Mouse (Mus musculus) forebrain, embryonic 11.5 days (tissue): ENCODE measurements around the gene Pgap2. TPM values are rescaled to one million over a fixed set of nuclear protein-coding genes. Genes with fewer than 3 reads are reported as not detected.

Experiments used
- ATAC-seq: fragments of 200-750 bp; cut with Nextera tagmentation; replicated peaks from 2 replicates; pipeline ENCODE4 v1.8.0; 2017; ENCODE audit warnings: moderate TSS enrichment; ENCODE audit not compliant: low FRiP score
- DNase-seq: peaks from one replicate; pipeline ENCODE4 v3.0.0-alpha.2; 2017; ENCODE audit warnings: low spot score
- H3K27ac ChIP-seq: fragments of 300-500 bp; sonication (generic); 2 replicates; pipeline ENCODE4 v1.5.1; 2014; ENCODE audit warnings: low read depth, low read length
- H3K27me3 ChIP-seq: fragments of 300-500 bp; sonication (generic); 2 replicates; pipeline ENCODE4 v1.6.1; 2014; ENCODE audit warnings: mild to moderate bottlenecking, low read length, mixed read lengths; ENCODE audit not compliant: control insufficient read depth, insufficient read depth
- H3K36me3 ChIP-seq: fragments of 300-500 bp; sonication (generic); 2 replicates; pipeline ENCODE4 v1.6.1; 2014; ENCODE audit warnings: mild to moderate bottlenecking, low read length, moderate library complexity, mixed read lengths; ENCODE audit not compliant: control insufficient read depth, insufficient read depth
- H3K4me1 ChIP-seq: fragments of 300-500 bp; sonication (generic); replicated peaks from 2 replicates; pipeline ENCODE4 v1.6.1; 2014; ENCODE audit warnings: low read length, mixed read lengths; ENCODE audit not compliant: control insufficient read depth, insufficient read depth
- H3K4me2 ChIP-seq: fragments of 300-500 bp; sonication (generic); 2 replicates; pipeline ENCODE4 v1.6.1; 2014; ENCODE audit warnings: low read depth, mild to moderate bottlenecking, low read length, moderate library complexity, mixed read lengths; ENCODE audit not compliant: severe bottlenecking
- H3K4me3 ChIP-seq: fragments of 300-500 bp; sonication (generic); 2 replicates; pipeline ENCODE4 v1.5.1; 2014; ENCODE audit warnings: low read depth, low read length
- H3K9ac ChIP-seq: fragments of 300-500 bp; sonication (generic); 2 replicates; pipeline ENCODE4 v1.6.1; 2014; ENCODE audit warnings: low read length
- H3K9me3 ChIP-seq: fragments of 300-500 bp; sonication (generic); 2 replicates; pipeline ENCODE4 v1.6.1; 2016; ENCODE audit warnings: low read length, mixed read lengths; ENCODE audit not compliant: control insufficient read depth
- WGBS: fragments of 180-500 bp; shearing (Covaris S2); extraction: QIAGEN DNeasy Blood & Tissue Kit; methylation state at CpG from one replicate; pipeline ENCODE4 v1.1.7; 2014; 5-methylcytosine and 5-hydroxymethylcytosine counted together
- polyA plus RNA-seq: library from polyadenylated mRNA; unstranded; fragments of >200 nt; fragmentation: Nextera tagmentation; extraction: Ambion mirVana; gene quantifications from 2 replicates; pipeline ENCODE4 v1.2.1, GENCODE M21; 2014

The Pgap2 gene
- polyA plus RNA-seq, 1 experiment from 2014 or later, result 58.8 TPM

GRCm38 (mm10) chr7:102208806-102209363 is 1.1 kb upstream of the Pgap2 start:
- Histone ChIP-seq H3K9ac (peak overlapping the region; percentile 82), H3K27ac (no peak overlapping the region), H3K4me2 (peak overlapping the region; percentile 80), H3K27me3 (no peaks in the 10 kb centered on the region), H3K9me3 (no peaks in the 10 kb centered on the region), H3K4me3 (peak overlapping the region; percentile 88), H3K4me1 (peaks cover 4% of the 10 kb centered on the region; the same call in 1 of the 2 replicates), H3K36me3 (no peaks in the 10 kb centered on the region)
- DNase-seq (no peak), ATAC-seq (no peak)
- WGBS, result 60% methylated on average over 4 of the region's 4 CpGs

GRCm38 (mm10) chr7:102211071-102211470 is 1.1 kb downstream of the Pgap2 start:
- no peaks in the 10 kb centered on the region for H3K36me3 ChIP-seq
- 74% methylated on average over 3 of the region's 3 CpGs for WGBS
- no peaks in the 10 kb centered on the region for H3K27me3 ChIP-seq
- peaks cover 4% of the 10 kb centered on the region; the same call in 1 of the 2 replicates for H3K4me1 ChIP-seq
- no peaks in the 10 kb centered on the region for H3K9me3 ChIP-seq
- ATAC-seq (no peak), DNase-seq (no peak)
- H3K9ac ChIP-seq, result peak overlapping the region; percentile 82
- H3K27ac ChIP-seq, result no peak overlapping the region
- H3K4me3 ChIP-seq, result peak overlapping the region; percentile 88
- H3K4me2 ChIP-seq, result peak overlapping the region; percentile 52

GRCm38 (mm10) chr7:102221899-102222298 is 11.9 kb downstream of the Pgap2 start:
- H3K9ac ChIP-seq, result no peak overlapping the region
- peaks cover 4% of the 10 kb centered on the region; the same call in 1 of the 2 replicates for H3K4me1 ChIP-seq
- no peak for DNase-seq
- peak overlapping the region; percentile 78; the same call in 1 of the 2 replicates for H3K4me2 ChIP-seq
- peak; percentile 30 for ATAC-seq
- H3K4me3 ChIP-seq, result no peak overlapping the region; the same call in 1 of the 2 replicates
- no peaks in the 10 kb centered on the region for H3K36me3 ChIP-seq
- H3K27ac ChIP-seq, result no peak overlapping the region
- WGBS, result 53% methylated on average over 1 of the region's 1 CpGs
- H3K9me3 ChIP-seq, result no peaks in the 10 kb centered on the region
- H3K27me3 ChIP-seq, result no peaks in the 10 kb centered on the region

- peak; percentile 83 for DNase-seq
- WGBS, result 1% methylated on average over 7 of the region's 13 CpGs
- peak overlapping the region; percentile 78 for H3K4me2 ChIP-seq
- peak overlapping the region; percentile 77 for H3K9ac ChIP-seq
- no peaks in the 10 kb centered on the region for H3K27me3 ChIP-seq
- no peak overlapping the region for H3K27ac ChIP-seq
- H3K36me3 ChIP-seq, result no peaks in the 10 kb centered on the region
- peak overlapping the region; percentile 64 for H3K4me3 ChIP-seq
- peaks cover 4% of the 10 kb centered on the region; the same call in 1 of the 2 replicates for H3K4me1 ChIP-seq
- H3K9me3 ChIP-seq, result no peaks in the 10 kb centered on the region
- peak; percentile 80 for ATAC-seq
Measured at GRCm38 (mm10) chr7:102222336-102222735, 12.3 kb downstream of the Pgap2 start.

- under 1% methylated on average over 31 of the region's 31 CpGs for WGBS
- Histone ChIP-seq H3K27ac (no peak overlapping the region), H3K9ac (peak overlapping the region; percentile 77), H3K36me3 (no peaks in the 10 kb centered on the region), H3K9me3 (no peaks in the 10 kb centered on the region), H3K4me1 (peaks cover 4% of the 10 kb centered on the region; the same call in 1 of the 2 replicates), H3K27me3 (no peaks in the 10 kb centered on the region), H3K4me3 (peak overlapping the region; percentile 64), H3K4me2 (peak overlapping the region; percentile 78)
- ATAC-seq, result peak; percentile 87
- peak; percentile 79 for DNase-seq
Measured at GRCm38 (mm10) chr7:102222830-102223556, 13.0 kb downstream of the Pgap2 start.

- Histone ChIP-seq H3K36me3 (no peaks in the 10 kb centered on the region), H3K9me3 (no peaks in the 10 kb centered on the region), H3K4me2 (no peak overlapping the region), H3K27me3 (no peaks in the 10 kb centered on the region), H3K27ac (no peak overlapping the region), H3K9ac (no peak overlapping the region), H3K4me1 (peaks cover 4% of the 10 kb centered on the region; the same call in 1 of the 2 replicates), H3K4me3 (no peak overlapping the region)
- WGBS, result 91% methylated on average over 5 of the region's 5 CpGs
- no peak for ATAC-seq
- DNase-seq, result no peak
Measured at GRCm38 (mm10) chr7:102223883-102224738, 14.1 kb downstream of the Pgap2 start.

- no peak for ATAC-seq
- no peaks in the 10 kb centered on the region for H3K36me3 ChIP-seq
- WGBS, result 95% methylated on average over 6 of the region's 6 CpGs
- no peak overlapping the region for H3K4me3 ChIP-seq
- no peak overlapping the region for H3K27ac ChIP-seq
- no peak overlapping the region for H3K9ac ChIP-seq
- no peak overlapping the region for H3K4me2 ChIP-seq
- H3K27me3 ChIP-seq, result no peaks in the 10 kb centered on the region
- peaks cover 4% of the 10 kb centered on the region; the same call in 1 of the 2 replicates for H3K4me1 ChIP-seq
- no peak for DNase-seq
- H3K9me3 ChIP-seq, result no peaks in the 10 kb centered on the region
Measured at GRCm38 (mm10) chr7:102226051-102226450, 16.0 kb downstream of the Pgap2 start.

GRCm38 (mm10) chr7:102228049-102228670 is 18.2 kb downstream of the Pgap2 start:
- Histone ChIP-seq H3K36me3 (no peaks in the 10 kb centered on the region), H3K4me1 (no peaks in the 10 kb centered on the region; the same call in 1 of the 2 replicates), H3K4me3 (no peak overlapping the region), H3K9me3 (no peaks in the 10 kb centered on the region), H3K27me3 (no peaks in the 10 kb centered on the region), H3K27ac (no peak overlapping the region), H3K4me2 (no peak overlapping the region), H3K9ac (no peak overlapping the region)
- ATAC-seq (no peak), DNase-seq (no peak)
- WGBS, result 94% methylated on average over 4 of the region's 4 CpGs
